Mouse (Mus musculus) heart, adult 2 months (tissue): ENCODE measurements at regions not wholly inside any gene's neighbourhood (a gene's known extent, or its start where the extent isn't known, plus 50 kb on each side); places are given as distances from the start of the nearest gene placed in this dataset.
A peak's percentile ranks its signal among the peaks of the same experiment; 100 is the strongest.

ENCODE experiments used
- DNase-seq, 2 experiments: peaks; one replicate each; pipeline ENCODE4 v3.0.0; 2021
- H3K27ac ChIP-seq: fragments of 200-600 bp; 2 replicates; pipeline ENCODE4 v1.8.1; 2022
- H3K27me3 ChIP-seq: fragments of 200-500 bp; 2 replicates; pipeline ENCODE4 v1.6.1; 2012; ENCODE audit warnings: mild to moderate bottlenecking, low read length, inconsistent platforms, mixed read lengths; ENCODE audit not compliant: control insufficient read depth, insufficient read depth
- H3K36me3 ChIP-seq: fragments of 200-500 bp; 2 replicates; pipeline ENCODE4 v1.6.1; 2012; ENCODE audit warnings: low read length, inconsistent platforms; ENCODE audit not compliant: control insufficient read depth, insufficient read depth
- H3K4me1 ChIP-seq: fragments of 200-500 bp; 2 replicates; pipeline ENCODE4 v1.6.1; 2011; ENCODE audit warnings: low read length; ENCODE audit not compliant: control insufficient read depth, insufficient read depth
- H3K4me3 ChIP-seq: fragments of 200-600 bp; 2 replicates; pipeline ENCODE4 v1.8.1; 2022
- H3K79me2 ChIP-seq: fragments of 200-500 bp; replicated peaks from 2 replicates; pipeline ENCODE4 v1.6.1; 2012; ENCODE audit warnings: mild to moderate bottlenecking, inconsistent platforms, low read length, moderate library complexity, mixed read lengths; ENCODE audit not compliant: control insufficient read depth, insufficient read depth
- H3K9ac ChIP-seq: fragments of 200-500 bp; 2 replicates; pipeline ENCODE4 v1.6.1; 2012; ENCODE audit warnings: low read depth, mild to moderate bottlenecking, control low read depth, inconsistent platforms, low read length, mixed read lengths
- CTCF ChIP-seq: fragments of 200-600 bp; IDR thresholded peaks from 2 replicates; pipeline ENCODE4 v1.8.1; 2022; ENCODE audit warnings: antibody characterized with exemption, mild to moderate bottlenecking, moderate library complexity
- EP300 ChIP-seq: fragments of 200-500 bp; IDR thresholded peaks from 2 replicates; pipeline ENCODE4 v1.6.1; 2011; ENCODE audit warnings: low read depth, low read length, control low read depth; ENCODE audit not compliant: insufficient read depth
- POLR2A ChIP-seq: fragments of 200-500 bp; IDR thresholded peaks from 2 replicates; pipeline ENCODE4 v1.6.1; 2011; ENCODE audit warnings: mild to moderate bottlenecking, low read depth, low read length, control low read depth; ENCODE audit not compliant: insufficient read depth
- WGBS: fragments of 180-500 bp; shearing (Covaris S2); methylation state at CpG from one replicate; pipeline ENCODE4 v1.1.7; 2018; 5-methylcytosine and 5-hydroxymethylcytosine counted together
- intact Hi-C: fragments of 180-260 bp; cut with DNase I; formaldehyde crosslinking; loops from one replicate; pipeline ENCODE4 v1.15.1; 2025

DNA sequence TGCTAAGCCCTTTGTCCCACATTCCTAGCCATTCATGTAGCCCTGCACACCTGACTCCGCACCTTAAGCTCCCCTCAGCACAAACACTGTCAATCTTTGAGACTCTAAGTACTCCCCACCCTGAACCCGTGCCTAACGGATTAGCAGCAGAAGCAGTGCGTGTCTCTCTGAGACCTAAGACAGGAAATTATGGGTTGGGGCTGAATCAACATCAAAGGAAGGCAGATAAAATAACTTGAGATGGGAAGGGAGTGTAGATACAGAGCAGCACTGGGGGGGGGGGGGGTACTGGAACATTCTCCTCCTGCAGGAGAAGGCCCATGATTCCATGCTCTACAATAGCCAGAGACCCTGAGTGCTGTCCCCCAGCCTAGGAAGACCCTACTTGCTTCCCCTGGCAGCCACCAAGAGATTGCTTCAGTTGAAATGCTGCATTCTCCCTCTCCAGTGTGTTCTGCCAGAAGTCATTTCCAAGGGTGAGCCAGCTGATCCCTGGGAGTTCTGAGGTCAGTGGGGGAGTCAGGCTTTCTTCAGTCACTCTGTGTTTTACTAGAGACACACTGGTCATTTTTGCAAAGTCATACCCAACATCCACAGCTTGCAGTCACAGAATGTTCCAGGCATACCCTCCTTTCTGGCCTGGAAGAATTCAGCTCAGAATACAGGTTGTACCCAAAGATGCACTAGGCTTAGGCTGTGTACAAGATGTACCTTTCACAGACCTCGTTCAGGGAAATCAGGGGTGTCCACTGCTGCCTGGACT lies 71.4 kb downstream of the Rhob start:
- H3K27ac ChIP-seq, result no peak overlapping the region
- H3K79me2 ChIP-seq, result no peaks in the 10 kb centered on the region
- peak in 1 of 2 experiments; percentile 27 for DNase-seq
- TF ChIP-seq EP300 (no peak), CTCF (no peak), POLR2A (no peak)
- H3K27me3 ChIP-seq, result no peaks in the 10 kb centered on the region
- H3K36me3 ChIP-seq, result no peaks in the 10 kb centered on the region
- no peak overlapping the region for H3K9ac ChIP-seq
- peaks cover 17% of the 10 kb centered on the region for H3K4me1 ChIP-seq
- 56% methylated on average over 5 of the region's 5 CpGs for WGBS
- no peak overlapping the region for H3K4me3 ChIP-seq
- intact Hi-C loops, result no loop called here

DNA sequence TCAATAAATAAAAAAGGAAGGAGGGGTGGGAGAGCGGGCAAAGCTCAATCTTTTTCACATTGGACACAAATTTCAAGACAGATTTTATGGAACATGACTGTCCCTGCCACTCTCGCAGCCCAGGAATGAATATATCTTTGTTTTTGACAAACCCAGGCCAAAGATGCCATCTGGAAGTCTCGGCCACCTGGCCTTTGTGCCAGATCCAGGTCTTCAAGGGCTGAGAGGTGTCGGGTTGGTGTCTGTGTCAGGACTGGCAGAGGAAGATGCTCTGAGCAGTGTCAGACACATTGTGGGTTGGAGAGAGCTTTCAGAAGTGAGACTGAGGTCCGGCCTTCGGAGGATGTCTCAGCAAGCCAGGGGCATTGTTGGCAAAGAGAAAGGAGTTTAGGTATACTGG lies 75.3 kb downstream of the Rhob start:
- Histone ChIP-seq H3K9ac (no peak overlapping the region), H3K79me2 (no peaks in the 10 kb centered on the region)

DNA sequence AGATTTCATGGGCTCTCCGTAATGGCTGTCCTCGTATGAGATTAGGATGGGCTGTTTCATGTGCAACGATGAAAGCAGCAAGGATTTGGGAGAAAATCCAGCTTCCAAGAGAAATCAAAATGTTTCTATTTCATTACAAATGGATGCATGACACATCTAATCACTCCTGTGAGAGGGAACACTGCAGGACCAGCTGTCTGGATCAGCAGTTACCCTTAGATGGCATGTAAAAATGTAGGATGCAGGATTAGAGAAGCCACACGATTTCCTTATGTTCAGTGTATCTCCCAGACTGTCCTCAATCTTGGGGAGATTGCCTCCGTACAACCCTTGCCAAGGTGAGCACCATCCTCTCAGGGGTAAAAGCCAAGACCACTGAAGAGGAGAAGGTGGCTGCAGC lies 77.1 kb downstream of the Rhob start:
- no peak overlapping the region for H3K9ac ChIP-seq
- H3K4me3 ChIP-seq, result no peak overlapping the region
- TF ChIP-seq POLR2A, result no peak
- no peak for TF ChIP-seq CTCF
- WGBS, result 63% methylated on average over 5 of the region's 5 CpGs
- H3K27ac ChIP-seq, result no peak overlapping the region
- H3K27me3 ChIP-seq, result no peaks in the 10 kb centered on the region
- no peaks in the 10 kb centered on the region for H3K79me2 ChIP-seq
- intact Hi-C loops, result no loop called here
- H3K36me3 ChIP-seq, result no peaks in the 10 kb centered on the region
- no peak for DNase-seq
- H3K4me1 ChIP-seq, result peaks cover 1% of the 10 kb centered on the region

More for the DNA sequence above, 75.3 kb downstream of the Rhob start:
- Histone ChIP-seq H3K36me3 (no peaks in the 10 kb centered on the region), H3K27ac (no peak overlapping the region), H3K27me3 (no peaks in the 10 kb centered on the region), H3K4me1 (peaks cover 10% of the 10 kb centered on the region), H3K4me3 (no peak overlapping the region)
- intact Hi-C loops, result no loop called here
- TF ChIP-seq POLR2A (no peak), EP300 (no peak)
- 97% methylated on average over 6 of the region's 6 CpGs for WGBS
- DNase-seq, result no peak

DNA sequence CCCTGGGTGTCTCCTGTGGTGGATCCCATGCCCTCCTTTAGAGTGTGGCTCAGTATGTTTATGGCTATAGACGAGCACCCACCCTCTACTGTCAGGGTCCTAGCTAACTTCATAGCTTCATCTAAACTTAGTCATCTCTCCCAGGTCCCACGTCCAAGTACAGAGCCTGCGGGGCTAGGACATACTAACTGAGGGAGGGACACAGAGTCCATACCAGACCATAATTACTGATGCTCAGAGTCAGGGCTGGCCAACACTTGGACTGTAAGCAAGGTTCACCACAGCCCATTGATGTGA lies 78.6 kb downstream of the Rhob start:
- H3K36me3 ChIP-seq, result no peaks in the 10 kb centered on the region
- TF ChIP-seq POLR2A, result no peak
- TF ChIP-seq EP300, result no peak
- no peak for TF ChIP-seq CTCF

DNA sequence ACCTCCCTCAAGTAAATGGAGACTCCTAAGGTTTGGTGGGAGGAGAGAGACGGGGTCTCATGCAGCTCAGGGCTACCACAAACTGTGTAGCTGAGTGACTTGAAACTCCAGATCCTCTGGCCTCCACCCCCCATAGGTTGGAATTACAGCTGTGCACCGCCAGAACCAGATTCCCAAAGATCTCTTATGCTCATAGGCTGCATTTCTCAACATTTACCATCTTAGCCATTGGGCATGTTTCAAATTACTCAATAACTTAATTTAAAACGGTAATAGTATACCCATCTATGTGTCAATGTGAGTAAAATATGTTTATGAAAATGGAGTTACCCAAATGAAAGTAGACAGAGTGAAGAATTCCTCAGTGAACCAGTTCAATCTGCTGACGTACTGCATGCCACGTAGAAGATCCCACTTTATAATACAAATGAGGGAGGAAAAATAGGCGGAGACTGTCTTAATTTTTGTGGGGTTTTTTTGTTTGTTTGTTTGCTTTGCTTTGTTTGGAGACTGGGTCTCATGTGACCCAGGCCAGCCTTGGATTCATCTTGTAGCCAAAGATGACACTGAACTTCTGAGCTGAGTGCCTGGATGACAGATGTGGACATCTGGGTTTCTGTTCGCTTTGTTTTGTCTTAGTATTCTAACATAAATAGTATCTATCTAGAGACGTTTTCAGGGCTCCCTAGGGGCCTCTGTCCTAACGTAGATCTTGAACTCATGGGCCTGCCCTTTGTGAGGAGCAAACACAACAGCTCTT lies 79.1 kb downstream of the Rhob start:
- no peak for DNase-seq
- 82% methylated on average over 9 of the region's 9 CpGs for WGBS
- intact Hi-C loops, result no loop called here
- Histone ChIP-seq H3K27ac (no peak overlapping the region), H3K4me1 (no peaks in the 10 kb centered on the region; the same call in 1 of the 2 replicates), H3K9ac (no peak overlapping the region), H3K36me3 (no peaks in the 10 kb centered on the region), H3K4me3 (no peak overlapping the region), H3K79me2 (no peaks in the 10 kb centered on the region), H3K27me3 (no peaks in the 10 kb centered on the region)
- TF ChIP-seq EP300, result no peak
- TF ChIP-seq CTCF, result no peak
- no peak for TF ChIP-seq POLR2A

More for the DNA sequence above, 78.6 kb downstream of the Rhob start:
- Histone ChIP-seq H3K9ac (no peak overlapping the region), H3K27ac (no peak overlapping the region), H3K4me1 (no peaks in the 10 kb centered on the region; the same call in 1 of the 2 replicates), H3K79me2 (no peaks in the 10 kb centered on the region), H3K27me3 (no peaks in the 10 kb centered on the region), H3K4me3 (no peak overlapping the region)
- 85% methylated on average over 3 of the region's 3 CpGs for WGBS
- intact Hi-C loops, result no loop called here
- DNase-seq, result peak in 1 of 2 experiments; percentile 16

DNA sequence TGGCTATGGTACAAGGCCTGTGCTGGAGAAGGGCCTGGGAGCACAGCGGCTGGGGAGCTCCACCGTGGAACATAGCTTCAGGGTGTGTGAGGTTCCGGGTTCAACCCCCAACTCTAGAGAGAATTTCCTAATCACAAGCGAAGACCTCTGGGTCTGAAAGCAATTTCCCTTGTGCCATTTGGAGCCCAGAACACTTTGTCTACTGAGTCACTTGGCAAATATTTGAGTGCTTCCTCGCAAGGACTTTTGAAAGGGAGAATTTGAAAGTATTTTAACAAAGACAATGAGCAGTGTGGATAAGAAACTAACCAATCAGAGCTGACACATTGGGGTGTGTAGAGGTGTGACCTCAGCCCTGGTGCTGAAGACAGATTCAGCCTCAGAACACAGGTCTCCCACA lies 80.9 kb downstream of the Rhob start:
- H3K4me1 ChIP-seq, result no peaks in the 10 kb centered on the region; the same call in 1 of the 2 replicates
- no peaks in the 10 kb centered on the region for H3K36me3 ChIP-seq
- H3K27ac ChIP-seq, result no peak overlapping the region
- TF ChIP-seq CTCF, result no peak
- no peak for TF ChIP-seq EP300
- no peak for TF ChIP-seq POLR2A
- H3K79me2 ChIP-seq, result no peaks in the 10 kb centered on the region
- WGBS, result 80% methylated on average over 5 of the region's 5 CpGs
- no peak overlapping the region for H3K4me3 ChIP-seq
- peak in 1 of 2 experiments; percentile 14 for DNase-seq
- H3K9ac ChIP-seq, result no peak overlapping the region
- intact Hi-C loops, result no loop called here
- H3K27me3 ChIP-seq, result no peaks in the 10 kb centered on the region
